ENCODE assay signal across 32 mouse cellular contexts in the genomic region with DNA sequence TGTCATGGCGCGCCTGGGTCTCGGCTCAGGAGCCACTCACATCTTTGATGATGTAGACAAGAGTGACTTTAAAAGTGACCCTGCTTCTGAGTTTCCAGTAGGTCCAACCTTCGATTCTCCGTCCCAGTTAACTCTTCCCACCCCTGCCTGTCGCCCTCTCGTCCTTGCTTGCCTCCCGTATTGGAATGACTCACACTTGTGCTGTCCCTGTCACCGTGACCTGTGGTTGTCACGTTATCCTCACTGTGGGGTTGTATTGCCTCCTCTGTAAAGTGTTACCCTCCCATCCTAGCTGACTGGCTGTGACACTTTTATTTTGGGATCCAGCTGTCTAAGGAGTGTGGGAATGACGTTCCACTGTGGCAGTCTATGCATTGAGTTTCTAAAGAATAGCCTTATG. TPM values are rescaled to one million over a fixed set of nuclear protein-coding genes. Genes with fewer than 3 reads are reported as not detected.
"Had no signal": no experiment of that assay in that cellular context is flagged by ENCODE, and none has a peak within 500 bp of the region (broad histone marks: within the 10 kb centered on the region; RNA-seq: fewer than 3 reads in every experiment).

No protein-coding gene starts in this region.

- H3K9me3 ChIP-seq: hindbrain, embryonic 10.5 days; hindbrain, embryonic 12.5 days; intestine, embryonic 15.5 days; kidney, embryonic 15.5 days; limb, embryonic 10.5 days; limb, embryonic 12.5 days; liver, embryonic 13.5 days; liver, embryonic 15.5 days had no signal

- H3K36me3 ChIP-seq: hindbrain, embryonic 10.5 days; hindbrain, embryonic 12.5 days; intestine, embryonic 15.5 days; kidney, embryonic 15.5 days; limb, embryonic 10.5 days; limb, embryonic 12.5 days; liver, embryonic 13.5 days; liver, embryonic 15.5 days had no signal

- H3K4me3 ChIP-seq: gastrocnemius, adult 2 months; heart, adult 2 months; hindbrain, embryonic 10.5 days; hindbrain, embryonic 12.5 days; intestine, embryonic 15.5 days; kidney, embryonic 15.5 days; layer of hippocampus, adult 2 months; left cerebral cortex, adult 2 months; limb, embryonic 10.5 days; limb, embryonic 12.5 days; liver, embryonic 13.5 days; liver, embryonic 15.5 days had no signal

- H3K27me3 ChIP-seq: hindbrain, embryonic 12.5 days; intestine, embryonic 15.5 days; kidney, embryonic 15.5 days; limb, embryonic 12.5 days; liver, embryonic 13.5 days; liver, embryonic 15.5 days had no signal

- H3K4me1 ChIP-seq: intestine, embryonic 15.5 days; kidney, embryonic 15.5 days; limb, embryonic 10.5 days; limb, embryonic 12.5 days had no signal

- H3K4me2 ChIP-seq: heart, embryonic 11.5 days; hindbrain, embryonic 12.5 days; hindbrain, embryonic 14.5 days; intestine, embryonic 15.5 days; kidney, embryonic 15.5 days; limb, embryonic 12.5 days; liver, embryonic 11.5 days; liver, embryonic 13.5 days; liver, embryonic 15.5 days had no signal

- DNase-seq: gastrocnemius, adult 2 months; gastrocnemius, postnatal 10 days; gastrocnemius, postnatal 25 days; heart, adult 2 months; heart, postnatal 10 days; heart, postnatal 4 days; kidney, adult 18-20 months; kidney, adult 9 months; kidney, postnatal 10 days; kidney, postnatal 25 days; kidney, postnatal 4 days; liver; liver, embryonic 13.5 days had no signal

- H3K27ac ChIP-seq: gastrocnemius, adult 2 months; heart, adult 2 months; hindbrain, embryonic 10.5 days; hindbrain, embryonic 12.5 days; hindbrain, embryonic 14.5 days; intestine, embryonic 15.5 days; kidney, embryonic 15.5 days; layer of hippocampus, adult 2 months; left cerebral cortex, adult 2 months; limb, embryonic 10.5 days; limb, embryonic 12.5 days; liver, embryonic 13.5 days; liver, embryonic 15.5 days had no signal

- ATAC-seq: hindbrain, embryonic 16.5 days; inflammation-experienced regulatory T-cells, adult 6 months; intestine, embryonic 15.5 days; intestine, postnatal 0 days had no signal

- H3K9ac ChIP-seq: hindbrain, embryonic 12.5 days; hindbrain, embryonic 14.5 days; intestine, embryonic 15.5 days; kidney, embryonic 15.5 days; limb, embryonic 12.5 days; liver, embryonic 13.5 days; liver, embryonic 15.5 days had no signal

RNA-seq across cellular contexts. Expression of a gene that starts 8.9 kb away (rescaled TPM):
- total RNA-seq: gastrocnemius, adult 2 months; gastrocnemius, postnatal 25 days; heart, postnatal 10 days; heart, postnatal 4 days; layer of hippocampus, adult 2 months; layer of hippocampus, postnatal 10 days; layer of hippocampus, postnatal 25 days; left cerebral cortex, adult 2 months; left cerebral cortex, postnatal 14 days; left cerebral cortex, postnatal 36 days had no signal
